Mouse (Mus musculus) layer of hippocampus, adult 9-10 months (tissue): ENCODE data around the gene Gm37240.

Experiments
- DNase-seq: peaks from one replicate; pipeline ENCODE4 v3.0.0; 2022; ENCODE audit warnings: low spot score

Gm37240 gene

DNA sequence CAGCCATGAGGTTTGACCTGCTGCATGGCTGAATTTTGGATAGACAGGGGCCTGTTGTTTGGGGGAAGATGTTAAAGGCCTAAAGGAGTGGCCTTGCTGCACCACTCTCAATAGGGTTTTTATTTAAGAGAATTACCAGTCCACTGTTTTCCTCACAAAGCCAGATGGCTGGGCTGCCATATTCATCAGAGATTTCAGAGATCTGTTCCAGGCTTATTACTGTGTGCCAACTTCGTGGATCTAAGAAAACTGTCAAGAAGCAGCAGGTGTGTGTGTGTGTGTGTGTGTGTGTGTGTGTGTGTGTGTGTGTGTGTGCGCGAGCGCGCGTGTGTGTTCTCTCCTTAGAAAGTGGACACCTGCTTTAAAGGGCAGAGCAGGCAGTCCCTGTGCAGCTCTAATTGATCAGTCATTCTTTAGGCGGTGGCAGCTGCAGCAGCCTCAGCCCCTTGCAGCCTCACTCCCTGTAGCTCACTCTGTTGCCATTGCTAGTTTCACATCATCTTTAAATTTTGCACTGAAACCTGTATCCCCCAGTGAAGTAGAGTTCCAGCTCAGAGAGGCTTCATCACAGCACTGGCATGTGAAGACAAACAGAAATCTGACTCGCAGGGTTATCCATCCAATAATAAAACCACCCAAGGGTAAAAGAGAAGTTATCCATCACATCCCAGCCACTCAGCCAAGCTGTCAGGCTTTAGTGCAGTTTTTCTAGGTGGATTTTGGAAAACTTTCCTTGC lies 252.8 kb downstream of the Gm37240 start:
- DNase-seq: no peak

DNA sequence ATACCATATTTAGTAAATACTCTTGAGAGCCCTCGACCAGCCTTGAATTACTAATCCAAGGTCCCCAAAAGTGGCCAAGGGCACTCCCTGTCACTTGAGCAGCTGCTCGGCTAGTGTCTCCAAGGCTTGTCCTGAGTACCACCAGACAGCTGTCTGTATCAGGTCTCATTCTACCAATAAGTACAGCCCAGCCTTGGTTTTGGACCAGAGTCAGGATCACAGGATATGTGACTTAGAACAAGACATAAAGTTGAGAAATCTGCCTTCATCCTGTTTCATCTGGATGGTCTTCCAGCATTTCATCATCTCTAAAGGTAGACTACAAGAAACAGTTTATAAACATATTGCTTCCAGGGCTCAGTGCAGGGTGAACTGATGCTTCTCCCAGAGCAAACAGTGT lies 253.6 kb downstream of the Gm37240 start:
- DNase-seq: no peak

GRCm38 (mm10) chr3:85629895-85630510 lies 257.3 kb downstream of the Gm37240 start:
- DNase-seq: no peak

DNA sequence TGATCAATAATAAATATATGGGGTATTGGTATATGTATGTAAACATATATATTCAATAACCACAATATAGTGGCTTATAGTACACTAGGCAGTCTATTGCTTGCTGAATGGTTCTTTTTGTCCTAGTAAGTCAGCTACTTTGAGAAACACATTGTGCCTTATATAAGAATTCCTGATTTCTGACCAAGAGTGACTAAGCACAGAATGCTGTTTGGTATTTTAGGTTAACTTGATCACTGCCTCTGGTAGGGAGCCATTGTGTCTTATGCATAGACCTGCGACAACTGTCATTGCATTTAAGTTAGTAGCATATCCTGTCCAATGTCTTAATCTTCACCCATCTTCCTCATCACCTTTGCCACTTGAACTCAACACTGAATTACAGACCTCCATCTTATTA lies 267.6 kb downstream of the Gm37240 start:
- no peak for DNase-seq

GRCm38 (mm10) chr3:85619345-85619744 lies 268.0 kb downstream of the Gm37240 start:
- DNase-seq: no peak

DNA sequence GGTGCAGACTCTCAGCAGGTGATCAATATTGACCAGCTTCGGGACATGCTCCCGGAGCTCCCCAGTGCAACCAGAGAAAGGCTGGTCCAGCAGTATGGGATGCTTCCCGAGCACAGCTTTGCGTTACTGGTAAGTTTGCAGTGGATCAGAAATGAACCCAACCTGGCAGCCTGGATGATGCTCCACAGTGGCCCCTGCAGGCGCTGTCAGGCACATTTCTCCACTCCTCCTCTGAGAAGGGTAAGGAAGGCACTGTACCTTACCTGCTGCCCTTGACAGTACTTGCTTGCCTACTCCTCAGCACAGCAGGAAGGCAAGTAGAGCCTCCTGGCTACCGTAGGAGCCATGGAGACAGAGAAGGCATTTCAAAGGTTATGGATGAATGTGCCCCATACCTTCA lies 268.4 kb downstream of the Gm37240 start:
- DNase-seq: no peak

- DNase-seq: no peak
Measured at GRCm38 (mm10) chr3:85616389-85616788, 270.9 kb downstream of the Gm37240 start.

DNA sequence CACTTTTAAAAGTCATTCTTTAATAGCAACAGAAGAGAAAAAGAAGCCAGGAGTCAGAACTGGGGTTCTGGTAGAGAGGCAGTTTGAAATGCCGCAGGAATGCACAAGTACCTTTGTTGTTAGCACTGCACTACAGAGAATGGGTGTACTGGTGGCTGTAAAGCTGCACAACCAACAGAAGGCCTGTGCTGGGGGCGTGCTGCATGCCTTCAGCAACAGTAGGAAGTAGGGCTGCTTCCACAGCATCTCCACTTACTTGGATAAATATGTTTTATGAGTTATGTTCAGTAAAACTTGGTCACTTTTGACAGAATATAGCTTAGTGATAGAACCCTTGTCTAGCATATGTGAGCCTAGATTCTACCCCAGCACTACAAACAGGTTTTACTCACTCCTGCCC lies 279.6 kb downstream of the Gm37240 start:
- no peak for DNase-seq

GRCm38 (mm10) chr3:85606912-85607311 lies 280.4 kb downstream of the Gm37240 start:
- no peak for DNase-seq

- DNase-seq: no peak
Measured at GRCm38 (mm10) chr3:85603811-85604210, 283.5 kb downstream of the Gm37240 start.

DNA sequence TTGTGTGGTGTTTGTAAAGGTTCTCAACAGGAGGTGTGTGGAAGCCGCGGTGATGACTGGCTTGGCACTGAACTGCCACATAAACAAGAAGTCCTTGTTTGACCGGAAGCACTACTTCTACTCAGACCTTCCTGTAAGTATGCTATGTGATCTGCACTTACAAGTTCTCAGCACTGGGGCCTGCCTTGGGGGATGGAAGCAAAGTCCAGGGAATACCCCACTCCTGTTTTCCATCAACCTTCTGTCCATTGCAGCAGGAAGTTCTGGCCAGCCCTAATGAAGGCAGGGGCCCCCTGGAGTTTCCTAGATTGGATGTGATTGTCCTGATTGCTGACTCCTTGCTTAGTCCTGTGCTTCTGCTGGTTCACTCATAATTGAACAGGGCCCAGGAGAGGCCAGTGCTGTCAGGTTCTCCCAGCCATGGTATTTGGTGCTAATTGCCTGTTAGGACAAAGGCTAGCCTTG lies 285.4 kb downstream of the Gm37240 start:
- DNase-seq: no peak

DNA sequence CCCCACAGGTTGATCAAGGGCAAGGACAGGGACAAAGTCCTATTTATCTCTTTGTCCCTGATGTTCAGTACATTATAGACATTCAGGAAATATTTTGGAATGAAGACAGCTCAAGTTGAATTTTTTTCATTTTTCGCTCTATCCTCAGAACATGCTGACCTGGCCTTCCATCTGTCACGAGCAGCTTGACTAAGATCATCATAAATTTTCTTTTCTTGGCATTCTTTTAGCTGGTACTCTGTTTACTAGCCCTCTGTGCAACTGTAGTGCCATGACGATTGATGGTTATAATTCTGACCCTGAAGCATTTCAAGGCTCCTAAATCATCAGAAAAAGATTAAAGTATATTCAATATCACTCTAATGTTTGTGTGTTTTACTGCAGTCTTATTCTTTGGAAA lies 287.8 kb downstream of the Gm37240 start:
- no peak for DNase-seq

GRCm38 (mm10) chr3:85594452-85594851 lies 292.9 kb downstream of the Gm37240 start:
- DNase-seq: no peak

DNA sequence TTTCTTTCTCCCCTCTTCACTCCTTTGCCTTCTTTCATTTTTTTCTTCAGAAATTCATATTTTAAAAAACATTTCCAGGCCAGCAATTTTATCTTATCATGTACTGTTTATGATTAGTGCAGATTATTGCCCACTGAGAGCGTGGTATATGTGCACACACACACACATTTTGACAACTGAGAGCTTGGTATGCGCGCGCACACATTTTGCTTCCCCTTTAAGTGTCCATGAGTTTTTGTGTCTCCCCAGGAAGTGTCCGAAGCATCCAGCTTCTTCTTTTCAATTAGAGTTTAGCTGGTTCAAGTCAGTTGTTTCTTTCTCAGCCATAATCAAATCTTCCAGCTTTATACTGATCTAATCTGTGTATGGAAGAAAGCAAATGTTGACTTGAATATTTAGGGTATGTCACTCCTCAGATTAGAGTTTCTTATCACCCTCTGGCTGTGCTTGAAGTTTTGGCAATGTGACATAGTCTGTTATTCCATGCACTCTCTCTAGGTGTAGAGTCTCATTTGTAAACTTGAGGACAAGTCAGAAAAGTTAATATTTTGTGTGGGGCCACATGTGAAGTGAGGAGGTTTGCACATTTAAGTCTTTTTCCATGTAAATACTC lies 294.6 kb downstream of the Gm37240 start:
- no peak for DNase-seq

DNA sequence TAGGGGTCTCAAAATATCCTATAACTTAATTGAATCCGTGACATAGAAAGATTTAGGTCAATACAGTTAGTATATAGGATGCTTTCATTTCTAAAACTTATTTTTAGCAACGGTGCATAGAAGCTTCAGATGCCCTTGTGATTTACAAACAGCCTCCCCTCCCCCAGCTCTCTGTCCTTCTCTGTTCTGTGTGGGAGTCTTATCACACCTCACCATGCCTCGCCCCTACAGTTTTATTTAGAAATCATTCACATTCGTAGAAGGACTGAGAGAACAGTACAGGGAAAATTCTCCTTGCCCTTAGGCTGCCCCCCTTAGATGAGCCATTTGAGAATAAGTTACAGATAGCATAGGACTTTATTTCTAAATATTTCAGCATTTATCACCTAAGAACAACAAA lies 295.3 kb downstream of the Gm37240 start:
- DNase-seq: no peak

DNA sequence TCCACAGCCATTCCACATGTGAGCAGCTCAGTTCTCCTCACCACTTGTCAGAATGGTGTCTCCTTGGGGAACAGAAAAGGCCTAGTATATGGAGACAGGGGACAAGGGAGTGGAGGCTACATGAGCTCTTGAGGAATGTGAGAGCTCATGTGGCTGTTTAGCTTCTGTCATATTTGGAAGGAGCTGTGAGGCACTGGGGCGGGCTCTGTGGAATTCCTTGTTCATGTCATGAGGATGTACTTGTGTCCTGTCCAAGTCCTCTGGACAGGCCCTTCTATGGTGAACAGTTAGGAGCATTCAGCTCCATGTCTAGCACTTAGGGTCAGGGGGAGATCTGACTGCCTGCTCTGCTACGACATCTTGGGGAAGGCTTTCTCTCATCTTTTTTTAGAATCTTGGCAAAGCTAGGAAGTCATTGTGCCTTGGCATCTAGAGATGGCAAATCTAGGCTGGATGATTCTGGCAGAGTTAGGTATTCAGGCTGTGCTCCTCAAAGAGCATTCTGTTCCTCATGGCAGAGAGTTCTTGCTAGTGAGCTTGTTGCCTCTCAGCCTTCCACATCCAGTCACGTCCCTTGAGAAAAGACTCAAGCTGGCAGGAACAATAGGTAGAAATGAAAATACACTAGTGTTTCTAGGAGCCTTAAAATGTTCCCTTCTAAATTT lies 297.1 kb downstream of the Gm37240 start:
- DNase-seq: no peak

GRCm38 (mm10) chr3:85588701-85589100 lies 298.6 kb downstream of the Gm37240 start:
- DNase-seq: no peak

- DNase-seq: no peak
Measured at GRCm38 (mm10) chr3:85584966-85585365, 302.4 kb downstream of the Gm37240 start.

DNA sequence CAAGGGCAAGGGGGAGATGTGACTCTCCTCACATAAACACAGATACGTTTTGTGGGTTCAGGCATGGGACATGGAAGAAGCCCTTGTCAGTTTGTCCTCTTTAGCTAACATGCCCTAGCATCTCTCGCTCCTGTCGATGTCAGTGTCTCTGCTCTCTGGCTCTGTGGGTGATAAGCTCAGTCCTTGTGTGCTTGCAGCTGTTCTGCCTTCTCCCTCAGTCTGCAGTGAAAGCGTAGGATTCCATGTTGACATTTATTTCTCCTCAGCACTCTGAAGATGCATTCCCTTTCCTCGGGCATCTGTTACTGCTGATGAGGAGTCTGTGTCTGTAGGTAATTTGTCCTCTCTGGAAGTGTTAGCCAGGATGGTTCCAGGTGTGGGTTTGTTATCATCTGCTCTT lies 304.1 kb downstream of the Gm37240 start:
- no peak for DNase-seq

- DNase-seq: no peak
Measured at GRCm38 (mm10) chr3:85582726-85583125, 304.6 kb downstream of the Gm37240 start.

DNA sequence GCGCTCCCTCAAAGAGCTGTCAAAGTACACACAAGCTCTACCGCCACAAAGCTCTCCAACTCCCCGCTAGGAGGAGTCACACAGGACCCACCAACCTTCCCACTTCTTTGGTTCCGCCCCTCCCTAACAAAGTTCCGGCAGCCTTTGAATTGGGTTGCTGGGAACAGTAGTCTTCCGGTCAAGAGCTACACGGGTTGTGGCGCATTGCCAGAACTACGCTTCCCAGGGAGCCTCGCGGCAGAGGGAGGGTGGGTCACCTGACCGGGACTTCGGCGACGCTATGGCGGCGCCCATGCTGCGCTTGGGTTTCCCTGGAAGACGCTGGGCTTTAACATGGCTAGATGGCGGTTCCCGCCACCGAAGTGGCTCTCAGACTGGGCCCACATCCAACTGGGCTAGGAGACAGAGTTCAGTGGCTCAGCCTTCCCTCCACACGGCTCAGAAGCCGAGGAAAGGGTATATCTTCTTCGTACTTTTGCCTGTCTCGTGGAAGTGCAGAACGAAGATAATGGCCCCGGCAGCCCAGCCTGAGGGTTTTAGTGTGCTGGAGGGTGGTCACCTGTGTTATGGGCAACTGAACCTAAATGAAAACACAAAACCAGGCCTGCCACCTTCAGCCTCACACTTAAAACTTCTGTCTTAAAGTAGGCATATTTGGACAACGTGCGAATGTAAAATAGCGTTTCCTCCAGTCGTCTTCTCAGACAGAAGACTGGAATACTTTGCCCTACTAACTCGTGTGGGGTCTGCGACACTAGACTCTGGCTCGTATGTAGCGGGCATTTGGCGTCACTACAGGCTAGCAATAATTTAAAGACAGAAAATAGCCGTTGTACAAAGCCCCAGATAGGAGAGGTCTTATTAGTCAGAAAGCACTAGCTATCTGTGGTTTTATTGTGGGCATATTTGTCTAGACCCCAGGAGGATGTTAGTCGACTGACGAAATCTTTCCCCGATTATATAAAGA lies 313.2 kb downstream of the Gm37240 start, which contains the start of gene Gatb:
Gene Gatb, plus strand, starts transcription at position 256 of the 967 bp plus-strand sequence.
- DNase-seq: peak; percentile 96
